Mouse (Mus musculus): ENCODE results near the gene Krt23. TPM values are rescaled to one million over a fixed set of nuclear protein-coding genes. Genes with fewer than 3 reads are reported as not detected.

The Krt23 gene
- not detected for polyA plus RNA-seq (2014; fragmentation: Illumina TruSeq; extraction: RNeasy Lipid Tissue Mini Kit (QIAGEN cat#74804); ENCODE audit: low read depth, low replicate concordance)

DNA sequence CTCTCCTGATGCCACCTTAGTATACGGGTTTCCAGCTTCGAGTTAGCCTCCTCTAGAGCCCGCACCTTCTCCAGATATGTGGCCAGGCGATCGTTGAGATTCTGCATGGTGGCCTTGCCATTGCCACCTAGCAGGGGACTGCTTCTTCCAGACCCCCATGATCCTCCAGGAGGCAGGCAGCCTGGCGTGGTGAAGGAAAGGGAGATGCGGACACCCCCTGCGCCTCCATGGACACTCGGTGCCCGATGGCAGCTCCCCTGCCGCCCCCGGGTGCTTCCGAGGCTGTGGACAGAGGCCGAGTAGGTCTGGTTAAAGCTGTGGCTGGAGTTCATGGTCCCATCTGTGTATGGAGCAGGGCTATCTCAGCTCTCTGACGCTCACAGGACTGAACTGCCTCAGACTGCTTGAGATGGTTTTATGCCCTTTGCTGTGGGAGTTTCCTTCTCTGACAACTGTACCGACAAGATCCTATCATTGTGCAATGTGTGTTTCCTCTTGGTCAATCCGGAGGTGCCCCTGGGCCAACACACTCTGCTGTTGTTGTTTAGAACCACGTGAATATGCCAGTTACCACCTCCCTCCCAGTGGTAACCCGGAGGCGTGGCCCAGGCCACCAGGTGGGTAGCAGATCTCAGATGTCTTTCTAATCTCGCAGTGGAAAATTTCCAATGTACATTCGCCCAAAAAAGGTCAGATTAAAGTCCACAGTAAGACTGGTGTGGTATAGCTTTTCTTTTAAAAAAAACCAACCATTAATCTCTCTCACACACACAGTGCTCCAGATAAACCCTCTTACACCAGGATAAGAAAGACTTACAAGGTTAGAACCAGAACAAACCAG lies at the start of gene Krt23:
Gene Krt23, minus strand, starts transcription at position 405 of the 841 bp plus-strand sequence.

DNA sequence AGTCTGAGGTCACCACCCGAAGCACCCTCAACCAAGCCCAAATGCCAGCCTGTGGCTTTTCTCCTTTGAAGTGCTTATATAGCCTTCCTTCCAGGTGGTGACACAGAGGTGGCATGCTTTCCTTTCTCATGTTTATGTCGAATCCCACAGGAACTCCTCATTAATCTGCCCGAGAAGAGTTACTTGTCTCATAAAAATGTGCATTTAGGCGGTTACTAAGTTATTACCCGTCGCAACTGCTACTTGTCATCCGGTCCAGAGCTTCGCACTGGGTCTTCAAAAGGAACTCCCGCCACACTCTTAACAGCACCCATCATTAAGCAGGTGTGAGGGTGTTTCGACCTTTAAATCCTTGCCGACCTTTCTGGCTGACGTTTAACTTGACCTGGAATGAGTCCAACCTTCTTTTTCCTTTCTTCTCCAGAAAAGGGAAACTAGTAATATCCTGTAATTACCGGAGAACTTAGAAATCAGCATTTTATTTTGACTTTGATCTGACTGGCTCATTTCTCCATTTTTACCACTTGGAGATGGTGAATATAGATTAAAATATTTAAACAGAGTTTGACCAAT lies 28.4 kb upstream of the Krt23 start, which contains the start of gene Krt39:
Gene Krt39, minus strand, starts transcription at position 51 of the 573 bp plus-strand sequence.

DNA sequence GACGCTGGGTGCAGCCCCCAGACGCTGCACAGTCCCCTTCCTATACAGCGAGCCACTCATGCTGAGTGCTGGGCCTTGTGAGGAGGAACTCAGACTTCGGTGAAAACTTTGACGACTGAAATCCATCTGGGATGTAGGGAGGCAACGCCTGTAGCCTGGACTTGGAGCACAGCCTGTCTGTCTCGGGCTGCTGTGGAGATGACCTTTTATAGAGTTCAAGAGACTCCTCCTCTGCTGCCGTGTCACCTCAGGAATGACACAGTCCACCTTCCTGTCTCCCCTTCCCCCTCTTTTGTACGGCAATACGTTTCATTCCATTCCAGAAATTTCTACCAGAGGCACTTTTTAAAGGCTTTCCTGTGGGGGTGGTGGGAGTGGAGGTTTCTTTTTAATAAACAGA lies 55.0 kb downstream of the Krt23 start, which contains the start of gene Krt20:
Gene Krt20, minus strand, starts transcription at position 179 of the 400 bp plus-strand sequence.

Other genes with a start within 250 kb of the Krt23 start
- gene Krt222, start 249.1 kb downstream of the Krt23 start, polyA plus RNA-seq (2014; fragmentation: Illumina TruSeq; extraction: RNeasy Lipid Tissue Mini Kit (QIAGEN cat#74804); ENCODE audit: low read depth, low replicate concordance): 20.8 TPM
- gene Krt24, start 207.9 kb downstream of the Krt23 start, polyA plus RNA-seq (2014; fragmentation: Illumina TruSeq; extraction: RNeasy Lipid Tissue Mini Kit (QIAGEN cat#74804); ENCODE audit: low read depth, low replicate concordance): not detected
- gene Krt25, start 170.2 kb downstream of the Krt23 start, polyA plus RNA-seq (2014; fragmentation: Illumina TruSeq; extraction: RNeasy Lipid Tissue Mini Kit (QIAGEN cat#74804); ENCODE audit: low read depth, low replicate concordance): not detected
- not detected for gene Krt26, start 155.2 kb downstream of the Krt23 start, polyA plus RNA-seq (2014; fragmentation: Illumina TruSeq; extraction: RNeasy Lipid Tissue Mini Kit (QIAGEN cat#74804); ENCODE audit: low read depth, low replicate concordance)
- gene Krt27, start 142.0 kb downstream of the Krt23 start, polyA plus RNA-seq (2014; fragmentation: Illumina TruSeq; extraction: RNeasy Lipid Tissue Mini Kit (QIAGEN cat#74804); ENCODE audit: low read depth, low replicate concordance): not detected
- gene Krt28, start 118.2 kb downstream of the Krt23 start, polyA plus RNA-seq (2014; fragmentation: Illumina TruSeq; extraction: RNeasy Lipid Tissue Mini Kit (QIAGEN cat#74804); ENCODE audit: low read depth, low replicate concordance): not detected
- 4.5 TPM for gene Krt10, start 103.8 kb downstream of the Krt23 start, polyA plus RNA-seq (2014; fragmentation: Illumina TruSeq; extraction: RNeasy Lipid Tissue Mini Kit (QIAGEN cat#74804); ENCODE audit: low read depth, low replicate concordance)
- not detected for gene Krt12, start 70.9 kb downstream of the Krt23 start, polyA plus RNA-seq (2014; fragmentation: Illumina TruSeq; extraction: RNeasy Lipid Tissue Mini Kit (QIAGEN cat#74804); ENCODE audit: low read depth, low replicate concordance)
- gene Krt20, start 55.0 kb downstream of the Krt23 start, polyA plus RNA-seq (2014; fragmentation: Illumina TruSeq; extraction: RNeasy Lipid Tissue Mini Kit (QIAGEN cat#74804); ENCODE audit: low read depth, low replicate concordance): 0.31 TPM
- not detected for gene Krt39, start 28.2 kb upstream of the Krt23 start, polyA plus RNA-seq (2014; fragmentation: Illumina TruSeq; extraction: RNeasy Lipid Tissue Mini Kit (QIAGEN cat#74804); ENCODE audit: low read depth, low replicate concordance)
- gene Krt40, start 50.0 kb upstream of the Krt23 start, polyA plus RNA-seq (2014; fragmentation: Illumina TruSeq; extraction: RNeasy Lipid Tissue Mini Kit (QIAGEN cat#74804); ENCODE audit: low read depth, low replicate concordance): not detected
- gene Krtap3-3, start 57.7 kb upstream of the Krt23 start, polyA plus RNA-seq (2014; fragmentation: Illumina TruSeq; extraction: RNeasy Lipid Tissue Mini Kit (QIAGEN cat#74804); ENCODE audit: low read depth, low replicate concordance): not detected
- gene Krtap3-2, start 63.7 kb upstream of the Krt23 start, polyA plus RNA-seq (2014; fragmentation: Illumina TruSeq; extraction: RNeasy Lipid Tissue Mini Kit (QIAGEN cat#74804); ENCODE audit: low read depth, low replicate concordance): not detected
- gene Gm11939, start 66.3 kb upstream of the Krt23 start, polyA plus RNA-seq (2014; fragmentation: Illumina TruSeq; extraction: RNeasy Lipid Tissue Mini Kit (QIAGEN cat#74804); ENCODE audit: low read depth, low replicate concordance): not detected
- gene Krtap3-1, start 73.5 kb upstream of the Krt23 start, polyA plus RNA-seq (2014; fragmentation: Illumina TruSeq; extraction: RNeasy Lipid Tissue Mini Kit (QIAGEN cat#74804); ENCODE audit: low read depth, low replicate concordance): not detected
- gene Krtap1-5, start 87.9 kb upstream of the Krt23 start, polyA plus RNA-seq (2014; fragmentation: Illumina TruSeq; extraction: RNeasy Lipid Tissue Mini Kit (QIAGEN cat#74804); ENCODE audit: low read depth, low replicate concordance): not detected
- not detected for gene Krtap1-4, start 90.5 kb upstream of the Krt23 start, polyA plus RNA-seq (2014; fragmentation: Illumina TruSeq; extraction: RNeasy Lipid Tissue Mini Kit (QIAGEN cat#74804); ENCODE audit: low read depth, low replicate concordance)
- not detected for gene Krtap1-3, start 98.2 kb upstream of the Krt23 start, polyA plus RNA-seq (2014; fragmentation: Illumina TruSeq; extraction: RNeasy Lipid Tissue Mini Kit (QIAGEN cat#74804); ENCODE audit: low read depth, low replicate concordance)
- gene Krtap9-3, start 105.0 kb upstream of the Krt23 start, polyA plus RNA-seq (2014; fragmentation: Illumina TruSeq; extraction: RNeasy Lipid Tissue Mini Kit (QIAGEN cat#74804); ENCODE audit: low read depth, low replicate concordance): not detected
- not detected for gene Gm11938, start 110.2 kb upstream of the Krt23 start, polyA plus RNA-seq (2014; fragmentation: Illumina TruSeq; extraction: RNeasy Lipid Tissue Mini Kit (QIAGEN cat#74804); ENCODE audit: low read depth, low replicate concordance)
- gene Gm11937, start 117.1 kb upstream of the Krt23 start, polyA plus RNA-seq (2014; fragmentation: Illumina TruSeq; extraction: RNeasy Lipid Tissue Mini Kit (QIAGEN cat#74804); ENCODE audit: low read depth, low replicate concordance): not detected
- gene Krtap2-4, start 121.7 kb upstream of the Krt23 start, polyA plus RNA-seq (2014; fragmentation: Illumina TruSeq; extraction: RNeasy Lipid Tissue Mini Kit (QIAGEN cat#74804); ENCODE audit: low read depth, low replicate concordance): not detected
- gene Gm11562, start 127.3 kb upstream of the Krt23 start, polyA plus RNA-seq (2014; fragmentation: Illumina TruSeq; extraction: RNeasy Lipid Tissue Mini Kit (QIAGEN cat#74804); ENCODE audit: low read depth, low replicate concordance): not detected
- gene Krtap4-1, start 135.1 kb upstream of the Krt23 start, polyA plus RNA-seq (2014; fragmentation: Illumina TruSeq; extraction: RNeasy Lipid Tissue Mini Kit (QIAGEN cat#74804); ENCODE audit: low read depth, low replicate concordance): not detected
- gene Krtap4-2, start 141.9 kb upstream of the Krt23 start, polyA plus RNA-seq (2014; fragmentation: Illumina TruSeq; extraction: RNeasy Lipid Tissue Mini Kit (QIAGEN cat#74804); ENCODE audit: low read depth, low replicate concordance): not detected
- gene Krtap4-7, start 151.0 kb upstream of the Krt23 start, polyA plus RNA-seq (2014; fragmentation: Illumina TruSeq; extraction: RNeasy Lipid Tissue Mini Kit (QIAGEN cat#74804); ENCODE audit: low read depth, low replicate concordance): not detected
- not detected for gene Gm11555, start 157.1 kb upstream of the Krt23 start, polyA plus RNA-seq (2014; fragmentation: Illumina TruSeq; extraction: RNeasy Lipid Tissue Mini Kit (QIAGEN cat#74804); ENCODE audit: low read depth, low replicate concordance)
- gene Gm11563, start 165.8 kb upstream of the Krt23 start, polyA plus RNA-seq (2014; fragmentation: Illumina TruSeq; extraction: RNeasy Lipid Tissue Mini Kit (QIAGEN cat#74804); ENCODE audit: low read depth, low replicate concordance): not detected
- not detected for gene Krtap4-6, start 172.8 kb upstream of the Krt23 start, polyA plus RNA-seq (2014; fragmentation: Illumina TruSeq; extraction: RNeasy Lipid Tissue Mini Kit (QIAGEN cat#74804); ENCODE audit: low read depth, low replicate concordance)
- gene Gm14190, start 197.6 kb upstream of the Krt23 start, polyA plus RNA-seq (2014; fragmentation: Illumina TruSeq; extraction: RNeasy Lipid Tissue Mini Kit (QIAGEN cat#74804); ENCODE audit: low read depth, low replicate concordance): not detected
- not detected for gene Gm14180, start 241.2 kb upstream of the Krt23 start, polyA plus RNA-seq (2014; fragmentation: Illumina TruSeq; extraction: RNeasy Lipid Tissue Mini Kit (QIAGEN cat#74804); ENCODE audit: low read depth, low replicate concordance)